ENCODE assay signal across 11 mouse cellular contexts in the genomic region with DNA sequence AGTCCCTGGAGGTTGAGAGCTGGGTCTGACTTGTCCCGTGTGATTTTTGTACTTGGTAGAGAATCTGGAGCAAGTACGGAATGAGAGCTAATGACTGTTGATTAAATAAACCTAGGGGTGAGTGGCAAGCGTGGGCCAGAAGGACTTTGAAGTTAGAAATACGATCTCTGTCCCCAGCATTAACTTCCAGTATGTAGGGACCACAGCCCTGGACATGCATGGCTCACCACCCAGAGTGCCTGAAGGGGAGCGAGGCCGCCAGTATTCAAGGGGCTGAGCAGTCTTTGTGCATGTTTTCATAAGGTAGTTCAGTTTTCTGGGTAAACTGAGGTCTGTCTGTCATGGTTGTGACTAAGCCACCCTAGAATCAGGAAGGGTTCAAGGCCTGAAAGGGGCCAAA. TPM values are rescaled to one million over a fixed set of nuclear protein-coding genes. Genes with fewer than 3 reads are reported as not detected.
DNase-seq lines count a peak whose midpoint lies in the region; ATAC-seq lines count a peak whose summit lies in the region.
"Had no signal": no experiment of that assay in that cellular context is flagged by ENCODE, and none has a peak within 500 bp of the region (broad histone marks: within the 10 kb centered on the region; RNA-seq: fewer than 3 reads in every experiment).

No protein-coding gene starts in this region.

- peak overlapping the region; percentile 96 for H3K4me2 ChIP-seq in limb, embryonic 12.5 days
- peak overlapping the region; percentile 72 for H3K4me2 ChIP-seq in hindbrain, embryonic 14.5 days (replicated peaks)
- peak overlapping the region; percentile 77 for H3K4me2 ChIP-seq in neural tube, embryonic 12.5 days (replicated peaks)

- H3K27ac ChIP-seq in limb, embryonic 12.5 days = no peak overlapping the region
- no peak overlapping the region for H3K27ac ChIP-seq in limb, embryonic 10.5 days
- no peak overlapping the region for H3K27ac ChIP-seq in hindbrain, embryonic 14.5 days
- H3K27ac ChIP-seq in neural tube, embryonic 12.5 days = no peak overlapping the region
- H3K27ac ChIP-seq: heart, embryonic 15.5 days had no signal

- peaks cover 16% of the 10 kb centered on the region for H3K4me1 ChIP-seq in limb, embryonic 12.5 days (replicated peaks)
- peaks cover 26% of the 10 kb centered on the region for H3K4me1 ChIP-seq in limb, embryonic 10.5 days
- H3K4me1 ChIP-seq in hindbrain, embryonic 14.5 days (replicated peaks; ENCODE audit: control insufficient read depth, insufficient read depth, low read length) = peaks cover 29% of the 10 kb centered on the region
- H3K4me1 ChIP-seq in neural tube, embryonic 12.5 days = peaks cover 44% of the 10 kb centered on the region

- H3K9ac ChIP-seq in limb, embryonic 12.5 days (replicated peaks) = peak overlapping the region; percentile 47; the same call in 1 of the 2 replicates
- no peak overlapping the region; the same call in 1 of the 2 replicates for H3K9ac ChIP-seq in hindbrain, embryonic 14.5 days
- no peak overlapping the region for H3K9ac ChIP-seq in neural tube, embryonic 12.5 days
- H3K9ac ChIP-seq: heart, embryonic 15.5 days had no signal

- 23% methylated on average over 6 of the region's 6 CpGs for WGBS in limb, embryonic 12.5 days
- WGBS in limb, embryonic 10.5 days = 36% methylated on average over 6 of the region's 6 CpGs
- 36% methylated on average over 6 of the region's 6 CpGs for WGBS in hindbrain, embryonic 14.5 days
- WGBS in neural tube, embryonic 12.5 days = 46% methylated on average over 6 of the region's 6 CpGs

- H3K27me3 ChIP-seq in limb, embryonic 12.5 days = peaks cover 88% of the 10 kb centered on the region
- H3K27me3 ChIP-seq in limb, embryonic 10.5 days (ENCODE audit: low read depth, poor library complexity, severe bottlenecking) = peaks cover 78% of the 10 kb centered on the region
- peaks cover 27% of the 10 kb centered on the region for H3K27me3 ChIP-seq in hindbrain, embryonic 14.5 days (ENCODE audit: control insufficient read depth, insufficient read depth, low read length)
- H3K27me3 ChIP-seq in neural tube, embryonic 12.5 days (replicated peaks) = peaks cover 67% of the 10 kb centered on the region

- no peaks in the 10 kb centered on the region for H3K36me3 ChIP-seq in limb, embryonic 12.5 days
- no peaks in the 10 kb centered on the region for H3K36me3 ChIP-seq in limb, embryonic 10.5 days
- H3K36me3 ChIP-seq in hindbrain, embryonic 14.5 days (replicated peaks; ENCODE audit: control insufficient read depth, insufficient read depth) = no peaks in the 10 kb centered on the region
- no peaks in the 10 kb centered on the region for H3K36me3 ChIP-seq in neural tube, embryonic 12.5 days
- H3K36me3 ChIP-seq: heart, embryonic 15.5 days had no signal

- no peaks in the 10 kb centered on the region for H3K9me3 ChIP-seq in limb, embryonic 12.5 days
- no peaks in the 10 kb centered on the region for H3K9me3 ChIP-seq in limb, embryonic 10.5 days (replicated peaks)
- H3K9me3 ChIP-seq in hindbrain, embryonic 14.5 days (ENCODE audit: control insufficient read depth, low read length) = no peaks in the 10 kb centered on the region
- no peaks in the 10 kb centered on the region for H3K9me3 ChIP-seq in neural tube, embryonic 12.5 days
- H3K9me3 ChIP-seq: heart, embryonic 15.5 days had no signal

- ATAC-seq in limb, embryonic 12.5 days (ENCODE audit: insufficient number of reproducible peaks, insufficient read depth, low FRiP score, low TSS enrichment, low read depth) = no peak
- ATAC-seq in hindbrain, embryonic 14.5 days (ENCODE audit: low FRiP score) = no peak
- ATAC-seq in neural tube, embryonic 12.5 days (ENCODE audit: low FRiP score, low read depth) = no peak

- peak; percentile 33 for DNase-seq in cerebellum, adult 11 months
- no peak for DNase-seq in cerebellum, postnatal 14 days
- DNase-seq in limb, embryonic 10.5 days (ENCODE audit: low spot score) = no peak
- DNase-seq in hindbrain, embryonic 14.5 days (ENCODE audit: low spot score) = no peak
- DNase-seq in testis, postnatal 10 days (ENCODE audit: low spot score) = no peak
- DNase-seq in frontal cortex, postnatal 10 days (ENCODE audit: low spot score in 2 of 2) = no peak
- DNase-seq: spleen, adult 18-20 months had no signal

- H3K4me3 ChIP-seq in limb, embryonic 12.5 days (replicated peaks) = peak overlapping the region; percentile 53
- no peak overlapping the region for H3K4me3 ChIP-seq in limb, embryonic 10.5 days
- H3K4me3 ChIP-seq in hindbrain, embryonic 14.5 days (replicated peaks; ENCODE audit: low read length) = no peak overlapping the region
- no peak overlapping the region for H3K4me3 ChIP-seq in neural tube, embryonic 12.5 days
- H3K4me3 ChIP-seq: erythroblast, embryonic 14.5 days had no signal

RNA-seq across cellular contexts. Expression of a gene that starts 0.7 kb away (rescaled TPM):
- polyA plus RNA-seq in limb, embryonic 12.5 days (2016; fragmentation: Nextera tagmentation; extraction: Ambion mirVana) = 0.03 and 0.14 TPM in 2 replicates
- polyA plus RNA-seq in limb, embryonic 10.5 days (2016; fragmentation: Nextera tagmentation; extraction: Ambion mirVana) = 0.03 TPM in 1 of 2 replicates, not detected in the other
- polyA plus RNA-seq in hindbrain, embryonic 14.5 days (2014; fragmentation: Nextera tagmentation; extraction: Ambion mirVana) = 16.6 and 20.8 TPM in 2 replicates
- polyA plus RNA-seq in neural tube, embryonic 12.5 days (2016; fragmentation: Nextera tagmentation; extraction: Ambion mirVana) = 7.3 and 9.7 TPM in 2 replicates
- polyA plus RNA-seq: heart, embryonic 15.5 days had no signal

RNA-seq across cellular contexts. Expression of a gene that starts 19.3 kb away (rescaled TPM):
- polyA plus RNA-seq in limb, embryonic 12.5 days (2016; fragmentation: Nextera tagmentation; extraction: Ambion mirVana) = 48.4 and 52.3 TPM in 2 replicates
- 1.3 and 13.8 TPM in 2 replicates for polyA plus RNA-seq in limb, embryonic 10.5 days (2016; fragmentation: Nextera tagmentation; extraction: Ambion mirVana)
- polyA plus RNA-seq in hindbrain, embryonic 14.5 days (2014; fragmentation: Nextera tagmentation; extraction: Ambion mirVana) = 0.10 and 0.11 TPM in 2 replicates
- 10.8 and 13.5 TPM in 2 replicates for polyA plus RNA-seq in neural tube, embryonic 12.5 days (2016; fragmentation: Nextera tagmentation; extraction: Ambion mirVana)
- polyA plus RNA-seq: erythroblast, embryonic 14.5 days had no signal
